Mouse (Mus musculus) liver, postnatal 0 days (tissue): ENCODE data around the gene Gm3468. TPM values are rescaled to one million over a fixed set of nuclear protein-coding genes. Genes with fewer than 3 reads are reported as not detected.
"Not testable (repeated sequence)": the region's sequence is repeated elsewhere in the genome, so short reads cannot be mapped to it uniquely, and the experiment has no call there.

Experiments used
- ATAC-seq: fragments of 200-750 bp; cut with Nextera tagmentation; 2 replicates; pipeline ENCODE4 v1.8.0; 2017; ENCODE audit warnings: mild to moderate bottlenecking, moderate library complexity
- DNase-seq: peaks from one replicate; pipeline ENCODE4 v3.0.0-alpha.2; 2016
- H3K27ac ChIP-seq: fragments of 300-500 bp; sonication (generic); 2 replicates; pipeline ENCODE4 v1.5.1; 2014; ENCODE audit warnings: antibody characterized with exemption, moderate library complexity, mild to moderate bottlenecking, low read depth
- H3K27me3 ChIP-seq: fragments of 300-500 bp; sonication (generic); 2 replicates; pipeline ENCODE4 v1.6.1; 2014; ENCODE audit warnings: low read length, control low read depth, mixed read lengths; ENCODE audit not compliant: insufficient read depth
- H3K36me3 ChIP-seq: fragments of 300-500 bp; sonication (generic); replicated peaks from 2 replicates; pipeline ENCODE4 v1.6.1; 2014; ENCODE audit warnings: mild to moderate bottlenecking, control low read depth, low read length, moderate library complexity, mixed read lengths; ENCODE audit not compliant: insufficient read depth
- H3K4me1 ChIP-seq: fragments of 300-500 bp; sonication (generic); 2 replicates; pipeline ENCODE4 v1.6.1; 2014; ENCODE audit warnings: antibody characterized with exemption, mild to moderate bottlenecking, control low read depth; ENCODE audit not compliant: insufficient read depth
- H3K4me2 ChIP-seq: fragments of 300-500 bp; sonication (generic); 2 replicates; pipeline ENCODE4 v1.6.1; 2014; ENCODE audit warnings: low read depth, mild to moderate bottlenecking, low read length, moderate library complexity, mixed read lengths
- H3K4me3 ChIP-seq: fragments of 300-500 bp; sonication (generic); 2 replicates; pipeline ENCODE4 v1.5.1; 2014; ENCODE audit warnings: low read depth, low read length
- H3K9ac ChIP-seq: fragments of 300-500 bp; sonication (generic); replicated peaks from 2 replicates; pipeline ENCODE4 v1.6.1; 2014; ENCODE audit warnings: mild to moderate bottlenecking, moderate library complexity
- H3K9me3 ChIP-seq: fragments of 300-500 bp; sonication (generic); 2 replicates; pipeline ENCODE4 v1.6.1; 2016; ENCODE audit warnings: mild to moderate bottlenecking, control low read depth, low read length, mixed read lengths
- CTCF ChIP-seq: sonication (generic); IDR thresholded peaks from 2 replicates; pipeline ENCODE4 v1.5.1; 2016; ENCODE audit warnings: antibody characterized with exemption, low read depth
- WGBS: fragments of 180-500 bp; shearing (Covaris S2); extraction: QIAGEN DNeasy Blood & Tissue Kit; methylation state at CpG from one replicate; pipeline ENCODE4 v1.1.7; 2014; ENCODE audit not compliant: insufficient replicate concordance; 5-methylcytosine and 5-hydroxymethylcytosine counted together
- polyA plus RNA-seq: library from polyadenylated mRNA; unstranded; fragments of >200 nt; fragmentation: Nextera tagmentation; extraction: Ambion mirVana; gene quantifications from 2 replicates; pipeline ENCODE4 v1.2.1, GENCODE M21; 2015

Gm3468 gene
- polyA plus RNA-seq = not detected in 2 replicates

GRCm38 (mm10) chr14:6108272-6108925 is at the start of gene Gm3468:
Gene Gm3468 (minus strand): TSS chr14:6108665.
- not testable (repeated sequence) for H3K27me3 ChIP-seq, ATAC-seq, H3K27ac ChIP-seq, H3K9me3 ChIP-seq, H3K4me2 ChIP-seq, H3K4me3 ChIP-seq, H3K9ac ChIP-seq, H3K36me3 ChIP-seq, H3K4me1 ChIP-seq
- DNase-seq = peak; percentile 64
- 0% methylated on average over 18 of the region's 51 CpGs for WGBS
- TF ChIP-seq CTCF = peak; percentile 49

- ATAC-seq, H3K27ac ChIP-seq, H3K9ac ChIP-seq, H3K4me1 ChIP-seq, H3K36me3 ChIP-seq, H3K4me2 ChIP-seq, DNase-seq, H3K4me3 ChIP-seq, H3K9me3 ChIP-seq, H3K27me3 ChIP-seq: not testable (repeated sequence)
- no CpG with 5 or more reads among the region's 1 CpGs for WGBS
Observed at GRCm38 (mm10) chr14:6125707-6126106, 17.2 kb upstream of the Gm3468 start, which contains the start of gene Gm3476. Gene Gm3476 (minus strand): TSS chr14:6125807.

GRCm38 (mm10) chr14:6107500-6107899 is 965 bp downstream of the Gm3468 start:
- not testable (repeated sequence) for H3K27ac ChIP-seq, DNase-seq, H3K4me1 ChIP-seq, H3K9me3 ChIP-seq, H3K4me2 ChIP-seq, H3K4me3 ChIP-seq, ATAC-seq, H3K27me3 ChIP-seq, H3K9ac ChIP-seq, H3K36me3 ChIP-seq
- peak; percentile 9; the same call in 1 of the 2 replicates for TF ChIP-seq CTCF
- 12% methylated on average over 8 of the region's 9 CpGs for WGBS

GRCm38 (mm10) chr14:6093842-6094241 is 14.6 kb downstream of the Gm3468 start, which contains the start of gene Gm8206:
Gene Gm8206 (minus strand): TSS chr14:6093942.
- H3K36me3 ChIP-seq, H3K9ac ChIP-seq, H3K27ac ChIP-seq, H3K4me2 ChIP-seq, DNase-seq, H3K4me1 ChIP-seq, H3K27me3 ChIP-seq, ATAC-seq, H3K9me3 ChIP-seq, H3K4me3 ChIP-seq: not testable (repeated sequence)
- 70% methylated on average over 2 of the region's 3 CpGs for WGBS

GRCm38 (mm10) chr14:6058167-6058566 is 50.3 kb downstream of the Gm3468 start, which contains the start of gene Gm6337:
Gene Gm6337 (minus strand): TSS chr14:6058267.
- H3K9me3 ChIP-seq, H3K27me3 ChIP-seq, H3K9ac ChIP-seq, H3K4me3 ChIP-seq, H3K4me1 ChIP-seq, H3K27ac ChIP-seq, H3K36me3 ChIP-seq, ATAC-seq, DNase-seq, H3K4me2 ChIP-seq: not testable (repeated sequence)
- WGBS = 63% methylated on average over 3 of the region's 4 CpGs

Other genes starting within 250 kb of the Gm3468 start
- not detected in 2 replicates for gene Gm8237, start 228.3 kb downstream of the Gm3468 start, polyA plus RNA-seq
- gene Gm3248, start 146.9 kb downstream of the Gm3468 start, polyA plus RNA-seq = not detected in 2 replicates
- gene Gm3453, start 129.5 kb downstream of the Gm3468 start, polyA plus RNA-seq = not detected in 2 replicates
- not detected in 2 replicates for gene Gm6337, start 50.4 kb downstream of the Gm3468 start, polyA plus RNA-seq
- not detected in 2 replicates for gene Gm8206, start 14.7 kb downstream of the Gm3468 start, polyA plus RNA-seq
- gene Gm3476, start 17.1 kb upstream of the Gm3468 start, polyA plus RNA-seq = not detected in 2 replicates
- gene Gm21560, start 110.6 kb upstream of the Gm3468 start, polyA plus RNA-seq = not detected in 2 replicates
- gene Gm3411, start 178.6 kb upstream of the Gm3468 start, polyA plus RNA-seq = not detected in 2 replicates
- gene Gm21103, start 196.2 kb upstream of the Gm3468 start, polyA plus RNA-seq = not detected in 2 replicates
- not detected in 2 replicates for gene Gm3618, start 235.0 kb upstream of the Gm3468 start, polyA plus RNA-seq